Mouse (Mus musculus): ENCODE measurements at regions not wholly inside any gene's neighbourhood (a gene's known extent, or its start where the extent isn't known, plus 50 kb on each side); places are given as distances from the start of the nearest gene placed in this dataset.

GRCm38 (mm10) chr13:82849037-82849436 lies 654.8 kb upstream of the Mef2c start:
- intact Hi-C loops (cut with DNase I) = no loop called here
- no peak for DNase-seq (ENCODE audit: low spot score in 2 of 2)

GRCm38 (mm10) chr13:82869869-82870268 lies 634.0 kb upstream of the Mef2c start:
- intact Hi-C loops (cut with DNase I) = no loop called here
- no peak for DNase-seq (ENCODE audit: low spot score in 2 of 2)

- DNase-seq (ENCODE audit: low spot score in 2 of 2) = no peak
- intact Hi-C loops (cut with DNase I) = no loop called here
Measured at GRCm38 (mm10) chr13:82874091-82874490, 629.7 kb upstream of the Mef2c start.

- intact Hi-C loops (cut with DNase I) = no loop called here
- DNase-seq (ENCODE audit: low spot score in 2 of 2) = no peak
Measured at GRCm38 (mm10) chr13:82883368-82883767, 620.5 kb upstream of the Mef2c start.

GRCm38 (mm10) chr13:82888755-82889154 lies 615.1 kb upstream of the Mef2c start:
- intact Hi-C loops (cut with DNase I) = no loop called here
- DNase-seq (ENCODE audit: low spot score in 2 of 2) = no peak

GRCm38 (mm10) chr13:82892731-82893130 lies 611.1 kb upstream of the Mef2c start:
- DNase-seq (ENCODE audit: low spot score in 2 of 2) = peak in 1 of 2 experiments; percentile 44
- intact Hi-C loops (cut with DNase I) = no loop called here

GRCm38 (mm10) chr13:82899686-82900085 lies 604.1 kb upstream of the Mef2c start:
- intact Hi-C loops (cut with DNase I) = loop anchor here (10.0 kb wide), 1 partner anchor 955 kb away; no protein-coding TSS in a partner anchor
- DNase-seq (ENCODE audit: low spot score in 2 of 2) = no peak

- no peak for DNase-seq (ENCODE audit: low spot score in 2 of 2)
- intact Hi-C loops (cut with DNase I) = loop anchor here (10.0 kb wide), 1 partner anchor 957 kb away; no protein-coding TSS in a partner anchor
Measured at GRCm38 (mm10) chr13:82902160-82902559, 601.7 kb upstream of the Mef2c start.

GRCm38 (mm10) chr13:82903637-82904036 lies 600.2 kb upstream of the Mef2c start:
- DNase-seq (ENCODE audit: low spot score in 2 of 2) = no peak
- intact Hi-C loops (cut with DNase I) = loop anchor here (10.0 kb wide), 1 partner anchor 959 kb away; no protein-coding TSS in a partner anchor

GRCm38 (mm10) chr13:82907689-82908088 lies 596.1 kb upstream of the Mef2c start:
- intact Hi-C loops (cut with DNase I) = loop anchor here (10.0 kb wide), 1 partner anchor 963 kb away; no protein-coding TSS in a partner anchor
- DNase-seq (ENCODE audit: low spot score in 2 of 2) = no peak

GRCm38 (mm10) chr13:82909151-82909550 lies 594.7 kb upstream of the Mef2c start:
- DNase-seq (ENCODE audit: low spot score in 2 of 2) = no peak

GRCm38 (mm10) chr13:82912859-82913258 lies 591.0 kb upstream of the Mef2c start:
- intact Hi-C loops (cut with DNase I) = no loop called here
- DNase-seq (ENCODE audit: low spot score in 2 of 2) = no peak

More at GRCm38 (mm10) chr13:82909151-82909550, 594.7 kb upstream of the Mef2c start:
- intact Hi-C loops (cut with DNase I) = loop anchor here (10.0 kb wide), 1 partner anchor 964 kb away; no protein-coding TSS in a partner anchor

GRCm38 (mm10) chr13:82915194-82915593 lies 588.6 kb upstream of the Mef2c start:
- DNase-seq (ENCODE audit: low spot score in 2 of 2) = no peak
- intact Hi-C loops (cut with DNase I) = no loop called here

- DNase-seq (ENCODE audit: low spot score in 2 of 2) = no peak
- intact Hi-C loops (cut with DNase I) = no loop called here
Measured at GRCm38 (mm10) chr13:82930010-82930409, 573.8 kb upstream of the Mef2c start.

- intact Hi-C loops (cut with DNase I) = no loop called here
- no peak for DNase-seq (ENCODE audit: low spot score in 2 of 2)
Measured at GRCm38 (mm10) chr13:82937856-82938255, 566.0 kb upstream of the Mef2c start.

- peak; percentile 26 to 42 for DNase-seq (ENCODE audit: low spot score in 2 of 2)
- intact Hi-C loops (cut with DNase I) = loop anchor here (10.0 kb wide), 1 partner anchor 582 kb away; no protein-coding TSS in a partner anchor
Measured at GRCm38 (mm10) chr13:82942691-82943341, 561.0 kb upstream of the Mef2c start.

GRCm38 (mm10) chr13:82946931-82947330 lies 556.9 kb upstream of the Mef2c start:
- no peak for DNase-seq (ENCODE audit: low spot score in 2 of 2)
- intact Hi-C loops (cut with DNase I) = loop anchor here (10.0 kb wide), 1 partner anchor 578 kb away; no protein-coding TSS in a partner anchor

- DNase-seq (ENCODE audit: low spot score in 2 of 2) = no peak
- intact Hi-C loops (cut with DNase I) = loop anchor here (10.0 kb wide), 1 partner anchor 575 kb away; no protein-coding TSS in a partner anchor
Measured at GRCm38 (mm10) chr13:82949541-82949940, 554.3 kb upstream of the Mef2c start.

GRCm38 (mm10) chr13:82962333-82962732 lies 541.5 kb upstream of the Mef2c start:
- intact Hi-C loops (cut with DNase I) = no loop called here
- no peak for DNase-seq (ENCODE audit: low spot score in 2 of 2)

GRCm38 (mm10) chr13:82971722-82972121 lies 532.1 kb upstream of the Mef2c start:
- peak; percentile 15 to 16 for DNase-seq (ENCODE audit: low spot score in 2 of 2)

GRCm38 (mm10) chr13:82974210-82974811 lies 529.5 kb upstream of the Mef2c start:
- no peak for DNase-seq (ENCODE audit: low spot score in 2 of 2)
- intact Hi-C loops (cut with DNase I) = no loop called here

More at GRCm38 (mm10) chr13:82971722-82972121, 532.1 kb upstream of the Mef2c start:
- intact Hi-C loops (cut with DNase I) = no loop called here

All from left cerebral cortex, postnatal 36 days (tissue).